Mouse (Mus musculus): Measurements from ENCODE around the gene Fubp3.

Fubp3 gene

GRCm38 (mm10) chr2:31633531-31633930, 61.1 kb downstream of the Fubp3 start:
- DNase-seq: no peak

- no peak for DNase-seq
Measured at GRCm38 (mm10) chr2:31635281-31636137, 63.1 kb downstream of the Fubp3 start.

GRCm38 (mm10) chr2:31636138-31636741, 63.8 kb downstream of the Fubp3 start:
- DNase-seq: no peak

GRCm38 (mm10) chr2:31636742-31637141, 64.3 kb downstream of the Fubp3 start:
- DNase-seq: no peak

GRCm38 (mm10) chr2:31637311-31637710, 64.9 kb downstream of the Fubp3 start:
- no peak for DNase-seq

GRCm38 (mm10) chr2:31637807-31638206, 65.4 kb downstream of the Fubp3 start:
- DNase-seq: no peak

GRCm38 (mm10) chr2:31638581-31639465, 66.4 kb downstream of the Fubp3 start:
- DNase-seq: no peak

GRCm38 (mm10) chr2:31639466-31639760, 67.0 kb downstream of the Fubp3 start:
- no peak for DNase-seq

GRCm38 (mm10) chr2:31639901-31640608, 67.6 kb downstream of the Fubp3 start, which contains the start of gene Prdm12:
TSS of gene Prdm12 (plus strand) at chr2:31640037.
- DNase-seq: no peak

- DNase-seq: no peak
Measured at GRCm38 (mm10) chr2:31640609-31641507, 68.4 kb downstream of the Fubp3 start.

- DNase-seq: no peak
Measured at GRCm38 (mm10) chr2:31641508-31641830, 69.0 kb downstream of the Fubp3 start.

- no peak for DNase-seq
Measured at GRCm38 (mm10) chr2:31641929-31642328, 69.5 kb downstream of the Fubp3 start.

- DNase-seq: peak; percentile 75
Measured at GRCm38 (mm10) chr2:31653971-31654853, 81.8 kb downstream of the Fubp3 start.

- DNase-seq: peak; percentile 37
Measured at GRCm38 (mm10) chr2:31654854-31655559, 82.6 kb downstream of the Fubp3 start.

GRCm38 (mm10) chr2:31656374-31656773, 83.9 kb downstream of the Fubp3 start:
- DNase-seq: no peak

- DNase-seq: no peak
Measured at GRCm38 (mm10) chr2:31662939-31663803, 90.7 kb downstream of the Fubp3 start.

- no peak for DNase-seq
Measured at GRCm38 (mm10) chr2:31663804-31664180, 91.3 kb downstream of the Fubp3 start.

All from layer of hippocampus, adult 9-11 months (tissue).